Mouse (Mus musculus) spleen, postnatal 36 days (tissue): ENCODE data around the gene Nsg2.
"Not testable (repeated sequence)": the region's sequence is repeated elsewhere in the genome, so short reads cannot be mapped to it uniquely, and the experiment has no call there.

Source experiments
- DNase-seq, 2 experiments: peaks; one replicate each; pipeline ENCODE4 v3.0.0; 2022; ENCODE audit warnings: low spot score in 2 of 2, mixed read lengths in 1 of 2

Nsg2 gene

DNA sequence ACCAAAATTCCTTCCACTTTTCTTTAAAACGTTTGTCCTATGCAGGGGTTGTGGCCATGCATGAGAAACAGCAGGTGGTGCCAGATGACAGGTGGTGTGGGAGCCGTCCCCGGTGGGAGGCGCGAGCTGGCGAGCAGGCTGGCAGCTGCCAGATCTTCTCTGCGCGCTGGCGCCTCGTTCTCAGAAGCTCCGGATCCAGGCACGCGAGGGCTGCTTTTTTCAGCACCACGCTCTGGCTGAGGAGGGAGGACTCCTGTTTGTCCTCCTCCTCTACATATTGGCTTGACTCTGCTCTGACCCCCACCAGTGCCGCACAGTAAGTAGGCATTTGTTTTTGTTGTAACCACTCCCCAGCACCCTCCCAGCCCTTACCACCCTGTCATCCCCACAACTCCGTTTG is at the start of gene Nsg2:
Nsg2 (plus strand) TSS at position 183 of the 400 bp plus-strand sequence.
- DNase-seq: peak; percentile 72 to 73

DNA sequence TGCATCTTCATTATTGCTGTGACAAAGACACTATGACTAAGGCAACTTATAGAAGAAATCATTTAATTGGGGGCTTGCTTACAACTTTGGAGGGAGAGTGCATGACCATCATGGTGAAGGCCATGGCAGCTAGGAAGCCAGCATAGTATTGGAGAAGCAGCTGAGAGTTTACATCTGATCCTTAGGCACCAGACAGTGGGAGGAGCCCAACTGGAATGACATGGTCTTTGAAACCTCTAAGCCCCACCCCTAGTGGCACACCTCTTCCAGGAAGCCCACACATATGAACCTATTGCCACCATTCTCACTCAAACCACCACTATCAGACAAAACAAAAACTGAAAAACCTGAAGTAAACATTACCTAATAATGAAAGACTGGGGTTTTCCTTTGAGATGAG is 40.2 kb upstream of the Nsg2 start:
- no peak for DNase-seq

DNA sequence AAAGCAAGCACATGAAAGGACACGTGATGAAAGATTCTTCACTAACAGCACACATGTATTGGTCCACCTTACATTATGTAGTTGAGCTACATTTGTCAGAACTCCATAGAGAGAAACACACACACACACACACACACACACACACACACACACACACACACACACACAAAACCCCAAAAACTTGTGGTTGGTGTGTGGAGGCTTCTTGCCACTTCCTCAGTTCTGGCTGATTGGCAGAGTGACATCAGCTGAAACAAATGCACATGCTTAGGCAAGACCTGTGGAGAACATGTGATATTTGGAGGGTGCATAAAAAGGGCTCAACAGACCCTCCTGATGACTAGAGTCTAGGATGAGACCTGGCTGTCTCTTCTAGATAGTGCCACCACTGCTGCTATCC is 36.3 kb upstream of the Nsg2 start:
- no peak for DNase-seq

DNA sequence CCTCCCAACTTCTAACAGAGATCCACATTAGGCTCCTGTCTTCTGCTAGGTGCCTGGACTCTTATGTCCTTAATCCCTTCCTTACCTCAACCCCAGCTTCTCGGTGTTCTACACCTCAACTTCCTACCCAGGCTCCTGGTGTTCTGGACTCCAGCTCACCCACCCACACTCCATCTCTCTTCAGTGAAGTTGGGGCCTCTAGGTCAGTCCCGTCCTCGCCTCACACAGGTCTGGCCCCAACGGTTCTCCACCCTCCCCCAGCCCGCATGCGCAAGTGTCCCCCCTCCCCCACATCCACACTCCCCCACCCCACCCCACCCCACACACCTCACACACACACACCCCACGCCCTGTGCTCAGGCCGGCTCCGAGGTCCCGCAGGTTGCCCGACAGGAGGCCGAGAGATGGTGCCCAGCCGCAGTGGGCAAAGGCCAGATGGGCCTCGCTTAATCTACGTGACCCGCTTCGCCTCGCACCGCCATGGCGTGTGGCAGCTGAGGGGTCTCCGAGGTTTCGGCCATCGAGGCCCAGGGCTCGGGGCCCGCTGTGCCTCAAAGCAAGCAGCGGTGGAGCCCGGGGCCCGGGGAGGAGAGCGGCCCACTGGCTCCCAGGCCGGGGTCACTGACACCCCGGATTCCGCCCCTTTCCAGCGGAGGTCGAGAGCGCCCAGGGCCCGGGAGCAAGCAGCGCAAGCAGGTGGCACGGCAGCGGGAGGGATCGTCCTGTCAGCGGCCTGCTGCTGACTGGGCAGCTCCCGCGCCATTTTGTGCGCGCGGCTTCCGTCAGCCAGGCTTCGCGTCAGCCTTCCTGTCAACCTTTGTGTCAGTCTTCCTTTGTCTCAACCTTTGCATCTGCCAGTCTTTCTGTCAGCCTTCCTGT is 34.8 kb upstream of the Nsg2 start, which contains the start of gene 4930524B15Rik:
4930524B15Rik (plus strand) TSS at position 337 of the 879 bp plus-strand sequence.
- DNase-seq: no peak

DNA sequence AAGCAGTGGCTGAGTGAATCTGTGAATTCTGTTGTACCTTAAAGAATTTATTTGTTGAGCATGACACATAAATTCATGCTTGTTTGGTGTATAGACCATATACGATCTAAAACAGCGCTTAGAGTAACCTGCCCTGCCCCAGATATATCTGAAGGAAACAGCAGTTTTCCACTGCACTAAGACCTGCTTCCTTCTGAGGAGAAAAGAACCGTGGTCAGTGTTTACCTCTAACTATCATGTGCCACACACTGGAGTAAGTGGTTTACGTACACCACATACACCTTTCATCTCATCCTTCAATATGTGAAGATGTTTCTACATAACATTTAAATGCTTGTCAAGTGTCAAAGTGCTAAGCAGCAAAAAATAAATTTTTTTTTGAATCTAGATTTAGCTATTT is 26.1 kb upstream of the Nsg2 start:
- no peak for DNase-seq

DNA sequence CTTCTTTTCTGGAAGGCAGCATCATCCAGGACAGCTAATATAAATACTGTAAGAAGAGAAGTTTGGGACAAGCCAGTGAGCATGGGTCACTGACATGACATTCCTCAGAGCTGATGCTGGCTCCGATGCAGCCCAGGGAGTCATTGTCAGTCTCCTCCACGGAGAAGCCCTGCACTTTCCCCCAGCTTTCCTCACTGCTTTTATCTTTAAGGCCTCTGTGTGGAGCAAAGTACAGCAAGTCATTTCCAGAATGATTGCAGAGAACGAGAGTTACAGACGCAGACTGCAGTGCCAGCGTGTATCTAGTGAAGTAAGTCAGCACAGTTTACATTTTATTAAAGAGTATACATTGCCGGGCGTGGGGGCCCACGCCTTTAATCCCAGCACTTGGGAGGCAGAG is 25.4 kb upstream of the Nsg2 start:
- DNase-seq: no peak

DNA sequence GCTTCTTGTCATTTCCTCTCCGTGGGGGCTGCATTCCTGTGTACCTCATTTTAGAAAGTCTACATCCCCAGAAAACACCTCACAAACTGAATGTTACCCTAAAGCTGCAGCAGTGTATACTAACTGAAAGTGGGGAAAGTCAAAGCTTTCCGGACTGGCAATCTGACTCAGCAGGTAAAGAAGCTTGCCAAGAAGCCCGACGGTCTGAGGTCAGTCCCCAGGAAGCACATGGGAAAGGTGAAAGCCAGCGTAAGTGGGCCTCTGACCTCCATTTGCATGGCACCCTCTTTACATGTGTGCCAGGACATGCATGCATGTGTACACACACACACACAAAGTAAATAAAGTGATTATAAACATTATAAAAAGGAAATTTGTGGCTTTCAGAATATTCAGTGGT is 24.6 kb upstream of the Nsg2 start:
- no peak for DNase-seq

DNA sequence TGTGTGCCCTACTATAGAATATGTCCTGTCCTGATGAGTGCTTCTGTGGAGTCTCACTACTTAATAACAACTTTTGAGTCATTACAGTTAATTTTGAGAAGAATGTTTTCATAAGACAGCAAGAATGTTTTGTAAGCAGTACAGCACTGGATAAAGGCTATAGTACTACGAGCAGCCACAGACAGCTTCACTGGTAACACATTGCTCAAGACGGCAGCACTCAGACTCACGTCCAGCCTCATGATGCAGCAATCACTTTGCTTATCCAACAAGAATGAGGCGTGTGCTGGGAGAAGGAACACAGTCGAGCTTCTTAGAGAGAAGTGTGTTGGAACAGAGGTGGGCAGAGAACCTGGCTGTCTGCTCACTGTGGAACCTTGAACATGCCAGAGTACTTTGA is 24.1 kb upstream of the Nsg2 start:
- no peak for DNase-seq

DNA sequence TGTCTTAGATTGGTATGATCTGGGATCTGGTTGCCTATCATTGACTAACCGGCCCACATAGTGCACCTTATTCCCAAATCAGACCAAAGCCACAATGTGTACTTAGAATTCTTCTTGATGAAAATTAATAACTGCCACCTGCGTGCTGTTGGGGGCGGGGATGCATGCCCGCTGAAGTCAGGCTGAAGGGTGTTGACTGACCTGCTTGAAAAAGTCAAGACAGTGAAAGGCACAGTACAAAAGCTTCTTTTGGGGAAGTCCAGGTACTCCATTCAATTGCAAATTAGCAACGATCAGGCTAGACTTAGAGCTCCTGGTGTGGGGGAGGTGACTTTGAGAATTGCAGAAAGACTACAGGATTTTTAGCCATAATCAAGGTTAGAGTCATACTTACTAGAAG is 20.2 kb upstream of the Nsg2 start:
- not testable (repeated sequence) for DNase-seq

DNA sequence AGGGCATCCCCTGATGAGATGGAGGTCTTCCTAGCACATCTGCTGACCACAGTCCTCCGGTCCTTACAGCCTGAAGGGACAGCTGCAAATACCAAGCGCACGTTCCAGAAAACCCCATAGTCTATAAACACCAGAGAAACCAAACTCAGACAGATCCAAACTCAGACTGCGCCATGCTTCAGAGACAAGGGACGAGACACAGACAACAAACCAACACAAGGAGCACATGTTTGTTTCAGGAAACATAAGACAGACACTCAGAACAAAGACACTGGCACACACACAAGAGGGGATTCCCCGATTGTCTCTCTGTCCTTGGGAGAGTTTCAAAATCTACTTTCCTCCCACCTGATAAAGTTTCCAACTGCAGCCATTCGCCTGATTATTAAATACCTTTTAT is 18.4 kb upstream of the Nsg2 start:
- DNase-seq: no peak

DNA sequence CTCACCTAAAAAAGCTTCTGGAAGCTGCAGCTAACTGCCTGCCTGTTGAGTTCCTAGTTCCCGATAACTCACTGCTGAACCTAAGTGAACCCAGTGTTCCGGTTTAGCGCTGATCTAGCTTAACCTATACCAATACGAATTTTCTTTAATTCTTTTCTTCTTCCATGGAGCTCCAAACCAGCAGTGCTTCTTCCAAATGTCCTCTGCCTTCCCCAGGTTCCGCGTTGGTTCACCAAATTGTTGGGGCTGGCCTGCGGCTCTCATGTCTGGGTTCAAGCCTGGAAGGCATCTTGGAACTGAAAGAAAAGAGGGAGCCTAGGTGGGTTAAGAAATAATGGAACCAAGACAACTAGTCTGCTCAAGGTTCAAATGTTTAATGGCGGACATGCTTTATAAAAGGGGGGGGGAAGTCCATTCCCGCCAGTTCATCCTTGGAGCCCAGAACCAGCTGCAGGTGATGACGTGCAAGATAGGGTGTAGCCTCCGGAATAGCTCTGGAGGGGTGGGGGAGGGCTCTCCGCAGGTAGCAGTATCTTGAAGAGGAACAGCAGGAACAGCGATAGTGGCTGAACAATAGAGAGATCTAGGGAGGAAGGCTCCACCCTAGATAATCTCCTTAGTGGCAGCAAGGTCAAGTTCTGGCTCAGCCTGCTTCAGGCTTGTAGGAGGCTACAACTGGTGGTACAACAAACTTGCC is 17.9 kb upstream of the Nsg2 start:
- not testable (repeated sequence) for DNase-seq

DNA sequence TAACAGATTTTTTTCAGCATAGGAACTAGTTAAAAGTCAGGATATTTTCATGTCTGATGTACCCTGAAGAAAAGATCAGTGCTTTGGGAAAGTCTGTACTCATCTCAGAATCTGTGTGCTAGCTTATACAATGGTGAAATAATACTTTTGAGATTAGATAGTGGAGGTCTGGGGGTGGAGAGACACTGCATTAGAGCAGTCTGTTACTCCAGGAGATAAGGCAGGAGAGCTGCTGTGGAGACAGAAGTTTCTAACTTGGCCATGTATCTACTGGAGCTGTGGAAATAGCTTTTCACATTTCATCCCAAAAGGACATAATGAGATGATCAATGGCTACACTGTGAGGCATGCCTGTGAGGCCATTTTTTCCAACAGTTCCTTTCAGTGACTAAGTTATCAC is 17.0 kb upstream of the Nsg2 start:
- no peak for DNase-seq

DNA sequence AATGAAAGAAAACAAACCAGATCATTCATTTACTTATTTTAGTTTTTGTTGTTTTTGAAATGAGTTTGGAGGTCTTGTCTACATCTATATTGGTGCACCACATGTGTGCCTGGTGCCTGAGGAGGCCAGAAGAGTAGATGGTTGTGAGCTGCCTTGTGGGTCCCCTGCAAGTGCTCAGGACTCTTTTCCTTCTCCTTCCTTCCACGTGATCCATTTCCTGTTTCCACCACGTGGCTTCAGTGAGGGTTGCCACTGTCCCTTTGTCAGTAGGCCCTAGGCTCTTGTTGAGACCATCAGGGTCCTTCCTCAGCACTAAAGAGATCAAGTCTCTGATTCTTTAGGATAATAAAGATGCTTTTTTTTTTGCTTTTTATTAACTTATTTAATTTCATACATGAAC is 15.5 kb upstream of the Nsg2 start:
- no peak for DNase-seq

DNA sequence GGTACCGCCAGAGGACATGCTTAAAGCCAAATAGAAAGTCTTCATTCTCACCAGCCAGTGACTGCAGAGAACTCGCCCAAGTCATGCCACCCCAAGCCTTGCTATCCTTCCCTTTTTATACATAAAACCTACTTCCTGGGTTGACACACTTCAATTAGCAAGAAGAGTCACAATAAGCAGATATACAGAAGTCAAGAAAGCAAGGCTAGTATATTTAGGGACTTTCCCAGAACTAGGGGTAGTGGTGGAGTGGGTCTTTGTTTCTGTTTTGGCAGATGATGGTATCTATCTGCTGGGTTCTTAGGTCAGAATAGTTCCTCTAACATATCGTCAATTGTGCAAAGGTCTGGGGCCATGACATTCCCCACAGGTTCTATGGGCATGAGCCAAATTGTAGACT is 7.7 kb upstream of the Nsg2 start:
- no peak for DNase-seq

DNA sequence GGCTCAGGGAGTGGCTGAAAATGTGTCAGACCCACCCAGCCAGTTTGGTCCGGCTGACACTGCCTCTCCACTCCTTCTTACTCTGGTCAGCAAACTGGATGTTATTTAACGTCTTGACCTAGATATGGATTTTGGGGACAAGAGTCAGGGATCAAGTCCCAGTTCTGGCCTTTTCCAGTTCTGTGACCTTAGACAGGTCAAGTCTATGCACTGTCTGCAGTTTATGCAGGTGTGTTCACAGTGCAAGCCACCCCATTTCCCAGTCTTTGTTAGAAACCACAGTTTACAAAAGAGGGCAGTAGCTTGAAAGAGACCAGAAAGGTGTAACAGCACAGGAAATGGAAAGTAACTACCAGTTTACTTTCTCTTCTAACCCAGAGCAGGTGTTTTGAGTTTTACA is 547 bp upstream of the Nsg2 start:
- DNase-seq: peak in 1 of 2 experiments; percentile 20

DNA sequence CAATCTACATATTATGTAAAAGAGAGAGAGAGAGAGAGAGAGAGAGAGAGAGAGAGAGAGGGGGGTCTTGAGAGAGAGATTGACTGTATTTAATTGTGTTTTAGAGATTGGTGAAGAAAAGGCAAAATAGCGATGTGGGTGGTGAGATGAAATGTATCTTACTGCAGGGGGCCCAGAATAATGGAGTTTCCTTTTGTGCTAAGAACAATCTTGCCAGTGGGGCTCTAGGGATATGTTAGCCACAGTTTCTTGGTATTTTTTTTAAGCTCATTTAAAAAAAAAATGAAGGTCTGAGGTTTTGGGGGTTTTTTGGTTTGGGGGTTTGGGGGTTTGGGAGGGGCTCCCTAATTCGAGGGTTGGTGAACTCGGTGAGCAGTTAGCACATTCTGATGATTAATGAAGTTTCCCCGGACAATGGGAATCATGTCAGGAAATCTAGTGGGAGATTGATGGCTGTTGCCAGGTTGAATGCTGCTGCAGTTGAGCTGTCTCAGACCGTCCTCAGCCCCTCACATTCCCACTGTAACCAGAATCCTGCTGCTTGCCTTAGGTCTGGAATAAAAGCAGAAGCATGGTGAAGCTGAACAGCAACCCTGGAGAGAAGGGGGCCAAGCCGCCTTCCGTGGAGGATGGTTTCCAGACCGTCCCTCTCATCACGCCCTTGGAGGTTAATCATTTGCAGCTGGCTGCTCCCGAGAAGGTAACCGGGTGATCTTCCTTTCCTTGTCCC is 1.1 kb downstream of the Nsg2 start:
- DNase-seq: no peak

DNA sequence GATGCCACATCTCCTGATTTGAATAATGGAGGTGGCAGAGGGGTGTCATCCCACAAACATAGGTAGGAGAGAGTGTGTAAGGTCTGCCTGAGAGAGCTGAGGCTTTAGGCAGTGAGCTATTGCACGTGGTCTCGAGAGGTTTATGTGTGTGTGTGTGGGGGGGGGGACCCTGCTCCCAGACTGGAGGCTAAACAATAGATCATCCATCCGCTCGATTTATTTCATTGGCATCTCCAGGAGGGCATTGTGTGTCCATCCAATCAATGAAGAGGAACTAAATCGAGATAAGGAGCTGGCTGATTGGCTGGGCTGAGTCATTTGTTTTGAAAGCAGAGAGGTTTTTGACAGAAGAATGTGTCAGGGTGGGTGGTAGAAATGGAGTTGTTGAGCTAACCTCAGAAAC is 2.4 kb downstream of the Nsg2 start:
- DNase-seq: no peak

DNA sequence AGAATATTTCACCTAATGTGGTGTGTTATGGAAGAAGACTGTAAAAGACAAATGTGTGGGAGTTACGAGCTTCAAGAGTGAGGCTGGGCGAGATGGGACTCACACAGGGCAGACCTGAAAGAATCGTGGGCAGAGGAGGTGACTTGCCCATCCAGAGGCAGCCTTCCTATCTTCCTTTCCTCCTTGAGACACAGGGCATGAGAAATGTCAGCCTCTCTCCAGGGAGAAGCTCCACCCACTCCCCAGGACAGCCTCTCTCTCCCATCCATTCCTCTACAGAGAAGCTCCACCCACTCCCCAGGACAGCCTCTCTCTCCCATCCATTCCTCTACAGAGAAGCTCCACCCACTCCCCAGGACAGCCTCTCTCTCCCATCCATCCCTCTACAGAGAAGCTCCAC is 7.8 kb downstream of the Nsg2 start:
- DNase-seq: not testable (repeated sequence)

DNA sequence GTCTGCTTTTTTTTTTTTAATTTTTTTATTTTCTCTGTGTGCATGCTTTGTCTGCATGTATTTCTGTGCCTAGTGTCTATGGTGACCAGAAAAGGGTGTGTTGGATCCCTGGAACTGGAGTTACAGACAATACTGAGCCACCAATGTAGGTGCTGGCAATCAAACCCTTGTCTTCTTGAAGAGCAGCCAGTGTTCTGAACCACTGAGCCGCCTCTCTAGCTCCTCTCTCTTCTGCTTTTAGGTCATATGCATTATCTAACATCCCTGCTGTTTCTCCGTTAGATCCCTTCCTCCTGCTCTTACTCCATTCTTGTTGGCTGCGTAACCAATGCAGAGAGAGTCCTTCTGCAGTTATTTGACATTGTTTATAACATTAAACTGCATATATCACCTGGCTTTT is 8.6 kb downstream of the Nsg2 start:
- DNase-seq: no peak

DNA sequence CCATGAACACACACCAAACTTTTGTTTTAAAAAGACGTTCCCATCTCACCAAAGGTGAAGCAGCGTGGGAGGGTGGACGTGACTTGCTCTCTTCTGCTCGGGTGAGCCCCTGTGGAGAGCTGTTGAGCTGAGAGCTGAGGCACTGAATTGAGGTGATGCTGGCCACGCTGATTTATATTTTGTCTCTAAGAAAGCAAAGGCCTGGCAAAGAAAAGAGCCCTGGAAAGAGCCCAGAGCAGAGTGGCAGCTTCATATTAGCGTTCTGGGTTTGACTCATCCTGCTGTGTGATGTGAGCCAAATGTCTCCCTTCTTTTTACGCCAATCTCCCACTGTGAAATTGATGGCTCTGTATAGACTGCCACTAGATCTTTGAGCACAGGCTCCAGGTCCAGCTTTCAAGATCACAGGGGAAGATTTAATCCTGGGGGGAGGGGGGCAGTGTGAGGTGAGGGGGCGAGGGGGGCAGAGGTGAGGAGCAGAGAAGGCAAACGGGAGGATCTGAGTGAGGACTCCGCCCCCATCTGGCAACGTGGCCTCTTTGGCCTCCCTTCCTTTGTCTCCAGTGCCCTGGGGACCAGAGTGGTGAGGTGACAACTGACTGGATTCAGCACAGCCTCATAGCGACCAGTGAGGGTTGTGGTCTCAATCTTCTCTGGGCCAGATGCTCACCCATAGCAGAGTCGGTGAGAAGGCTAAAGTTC is 9.8 kb downstream of the Nsg2 start:
- DNase-seq: peak in 1 of 2 experiments; percentile 46

DNA sequence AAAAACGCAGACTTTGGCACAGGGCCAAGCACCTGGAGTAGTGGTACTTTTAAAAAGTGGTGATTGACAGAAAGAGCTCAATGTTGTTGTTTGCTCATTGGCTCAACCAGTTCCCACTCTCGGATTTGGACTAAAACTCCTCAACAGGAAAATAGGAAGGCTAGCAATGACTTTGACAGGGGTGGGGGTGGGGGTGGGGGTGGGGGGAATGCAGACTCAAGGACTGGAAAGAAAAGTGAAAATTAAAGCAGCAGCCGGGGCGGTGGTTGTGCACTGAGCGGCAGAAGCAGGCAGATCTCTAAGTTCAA is 10.4 kb downstream of the Nsg2 start:
- peak in 1 of 2 experiments; percentile 54 for DNase-seq
